Mouse (Mus musculus): Measurements from ENCODE around the gene Cog2.

Gene Cog2

GRCm38 (mm10) chr8:124520249-124521080, at the start of gene Cog2:
Gene Cog2 (plus strand): TSS chr8:124520767.
- in situ Hi-C loops (cut with MboI, MseI): no loop called here

- in situ Hi-C loops (cut with MboI, MseI): no loop called here
These were observed 44.9 kb upstream of the Cog2 start for GRCm38 (mm10) chr8:124475690-124476089.

- in situ Hi-C loops (cut with MboI, MseI): no loop called here
These were observed 43.9 kb upstream of the Cog2 start for GRCm38 (mm10) chr8:124476701-124477100.

GRCm38 (mm10) chr8:124479251-124479650, 41.3 kb upstream of the Cog2 start:
- in situ Hi-C loops (cut with MboI, MseI): no loop called here

- in situ Hi-C loops (cut with MboI, MseI): loop anchor here (10.0 kb wide), 1 partner anchor 1304 kb away; no protein-coding TSS in a partner anchor
These were observed 40.2 kb upstream of the Cog2 start for GRCm38 (mm10) chr8:124480321-124480720.

GRCm38 (mm10) chr8:124482790-124483189, 37.8 kb upstream of the Cog2 start:
- in situ Hi-C loops (cut with MboI, MseI): loop anchor here (10.0 kb wide), 1 partner anchor 1302 kb away; no protein-coding TSS in a partner anchor

- in situ Hi-C loops (cut with MboI, MseI): loop anchor here (10.0 kb wide), 1 partner anchor 1301 kb away; no protein-coding TSS in a partner anchor
These were observed 37.0 kb upstream of the Cog2 start for GRCm38 (mm10) chr8:124483356-124484115.

GRCm38 (mm10) chr8:124489311-124489710, 31.3 kb upstream of the Cog2 start:
- in situ Hi-C loops (cut with MboI, MseI): loop anchor here (10.0 kb wide), 1 partner anchor 1295 kb away; no protein-coding TSS in a partner anchor

- in situ Hi-C loops (cut with MboI, MseI): loop anchor here (10.0 kb wide), 1 partner anchor 1295 kb away; no protein-coding TSS in a partner anchor
These were observed 30.8 kb upstream of the Cog2 start for GRCm38 (mm10) chr8:124489786-124490185.

- in situ Hi-C loops (cut with MboI, MseI): no loop called here
These were observed 26.2 kb upstream of the Cog2 start for GRCm38 (mm10) chr8:124494397-124494796.

- in situ Hi-C loops (cut with MboI, MseI): no loop called here
These were observed 25.6 kb upstream of the Cog2 start for GRCm38 (mm10) chr8:124494955-124495354.

- in situ Hi-C loops (cut with MboI, MseI): no loop called here
These were observed 24.9 kb upstream of the Cog2 start for GRCm38 (mm10) chr8:124495676-124496075.

GRCm38 (mm10) chr8:124496266-124496665, 24.3 kb upstream of the Cog2 start:
- in situ Hi-C loops (cut with MboI, MseI): no loop called here

- in situ Hi-C loops (cut with MboI, MseI): no loop called here
These were observed 23.7 kb upstream of the Cog2 start for GRCm38 (mm10) chr8:124496871-124497270.

GRCm38 (mm10) chr8:124498398-124498797, 22.2 kb upstream of the Cog2 start:
- in situ Hi-C loops (cut with MboI, MseI): no loop called here

GRCm38 (mm10) chr8:124499236-124499937, 21.2 kb upstream of the Cog2 start:
- in situ Hi-C loops (cut with MboI, MseI): no loop called here

GRCm38 (mm10) chr8:124499938-124500239, 20.7 kb upstream of the Cog2 start:
- in situ Hi-C loops (cut with MboI, MseI): no loop called here

GRCm38 (mm10) chr8:124505626-124506025, 14.9 kb upstream of the Cog2 start:
- in situ Hi-C loops (cut with MboI, MseI): no loop called here

- in situ Hi-C loops (cut with MboI, MseI): no loop called here
These were observed 12.8 kb upstream of the Cog2 start for GRCm38 (mm10) chr8:124507572-124508320.

- in situ Hi-C loops (cut with MboI, MseI): no loop called here
These were observed 12.3 kb upstream of the Cog2 start for GRCm38 (mm10) chr8:124508321-124508695.

GRCm38 (mm10) chr8:124509156-124509555, 11.4 kb upstream of the Cog2 start:
- in situ Hi-C loops (cut with MboI, MseI): no loop called here
